Mouse (Mus musculus) lung, postnatal 0 days (tissue): ENCODE data around the gene Paxip1.

Source experiments
- CTCF ChIP-seq: IDR thresholded peaks from 2 replicates; pipeline ENCODE4 v1.5.1; 2016; ENCODE audit warnings: antibody characterized with exemption, mild to moderate bottlenecking
- EP300 ChIP-seq: IDR thresholded peaks from 2 replicates; pipeline ENCODE4 v1.6.1; 2016; ENCODE audit warnings: antibody characterized with exemption, mild to moderate bottlenecking, control low read depth

DNA sequence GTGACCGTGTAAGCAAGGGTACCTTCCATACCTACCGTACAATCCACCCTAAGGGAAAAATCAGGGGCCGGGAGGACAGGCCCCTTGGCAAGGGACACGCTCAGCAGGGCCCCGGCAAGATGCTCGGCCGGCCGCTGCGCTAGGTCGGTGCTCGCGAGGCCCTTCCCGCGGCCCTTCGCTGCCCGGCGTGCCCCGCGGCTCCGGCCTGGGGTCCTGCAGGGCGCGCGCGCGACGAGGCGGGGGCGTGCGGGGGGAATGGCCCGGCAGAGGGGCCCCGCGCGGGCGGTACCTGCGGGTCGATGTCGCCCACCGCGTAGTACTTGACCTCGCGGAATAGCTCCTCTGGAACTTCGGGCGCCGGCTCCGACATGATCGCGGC, 592 bp downstream of the Paxip1 start:
- no peak for TF ChIP-seq CTCF
- TF ChIP-seq EP300: no peak
